Mouse (Mus musculus) cerebellum, adult 2 months (tissue): ENCODE data around the gene Krt34. TPM values are rescaled to one million over a fixed set of nuclear protein-coding genes. Genes with fewer than 3 reads are reported as not detected.

Experiments
- DNase-seq, 2 experiments: peaks; one replicate each; pipeline ENCODE4 v3.0.0; 2021
- H3K27ac ChIP-seq: fragments of 200-500 bp; 2 replicates; pipeline ENCODE4 v1.5.1; 2012; ENCODE audit warnings: low read length, control low read depth, inconsistent platforms; ENCODE audit not compliant: insufficient read depth
- H3K27me3 ChIP-seq: fragments of 200-500 bp; 2 replicates; pipeline ENCODE4 v1.6.1; 2012; ENCODE audit warnings: inconsistent platforms, mild to moderate bottlenecking, low read length, moderate library complexity; ENCODE audit not compliant: control insufficient read depth, insufficient read depth
- H3K4me1 ChIP-seq: fragments of 200-500 bp; 2 replicates; pipeline ENCODE4 v1.6.1; 2011; ENCODE audit warnings: low read length; ENCODE audit not compliant: control insufficient read depth, insufficient read depth
- H3K4me3 ChIP-seq: fragments of 200-500 bp; replicated peaks from 2 replicates; pipeline ENCODE3; 2011; ENCODE audit warnings: mild to moderate bottlenecking, low read depth, low read length, control low read depth; ENCODE audit not compliant: insufficient read depth
- CTCF ChIP-seq: fragments of 200-500 bp; IDR thresholded peaks from 2 replicates; pipeline ENCODE4 v1.5.1; 2011; ENCODE audit warnings: low read depth, mild to moderate bottlenecking, control low read depth, low read length, moderate library complexity, borderline replicate concordance; ENCODE audit not compliant: insufficient read depth
- POLR2A ChIP-seq: fragments of 200-500 bp; IDR thresholded peaks from 2 replicates; pipeline ENCODE4 v1.6.1; 2011; ENCODE audit warnings: low read length, control low read depth, borderline replicate concordance; ENCODE audit not compliant: insufficient read depth
- WGBS: fragments of 180-500 bp; shearing (Covaris S2); methylation state at CpG from one replicate; pipeline ENCODE4 v1.1.7; 2018; 5-methylcytosine and 5-hydroxymethylcytosine counted together
- polyA plus RNA-seq: library from polyadenylated mRNA; depleted of rRNA; stranded (reverse); fragments of >200 nt; gene quantifications from 2 replicates; pipeline ENCODE4 v1.2.3, GENCODE M21; 2012; rRNA removed

Krt34 gene
- polyA plus RNA-seq, 1 experiment: not detected

DNA sequence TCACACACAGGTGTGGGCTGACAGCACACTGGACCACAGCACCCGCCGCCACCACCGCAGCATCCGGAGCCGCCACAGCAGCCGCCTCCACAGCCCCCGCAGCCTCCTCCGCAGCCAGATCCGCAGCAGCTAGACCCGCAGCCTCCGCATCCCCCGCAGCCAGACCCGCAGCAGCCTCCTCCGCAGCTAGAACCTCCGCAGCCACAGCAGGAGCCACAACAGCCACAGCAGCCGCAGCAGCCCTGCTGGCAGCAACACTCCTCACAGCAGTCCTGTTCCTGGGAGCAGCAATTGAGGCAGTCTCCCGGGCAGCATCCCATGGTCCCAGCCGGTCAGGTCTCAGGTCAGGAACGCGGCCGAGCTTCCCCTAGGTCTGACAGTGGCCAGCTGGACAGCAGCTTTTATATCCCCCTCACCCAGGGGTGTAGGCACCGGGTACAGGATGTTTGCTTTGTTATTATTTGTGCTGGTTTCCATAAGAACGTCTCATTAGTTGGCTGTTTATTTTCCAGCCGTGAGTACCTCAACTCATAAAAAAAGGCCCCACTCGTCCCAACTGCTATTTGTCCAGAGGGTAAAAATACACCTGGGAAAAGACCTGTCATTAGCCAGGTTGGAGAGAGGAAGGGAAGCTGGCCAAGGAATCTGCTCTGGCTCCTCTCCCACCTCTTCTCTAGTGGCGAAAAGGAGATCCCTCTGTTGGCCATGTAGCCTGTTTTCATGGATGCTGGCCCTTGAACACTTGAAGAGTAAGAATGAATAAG, 47.6 kb downstream of the Krt34 start, which contains the start of gene Krtap17-1:
Gene Krtap17-1, minus strand, starts transcription at position 375 of the 764 bp plus-strand sequence.
- Histone ChIP-seq H3K27me3 (no peaks in the 10 kb centered on the region), H3K4me3 (no peak within 1 kb of the TSS), H3K4me1 (no peaks in the 10 kb centered on the region; the same call in 1 of the 2 replicates), H3K27ac (no peak within 1 kb of the TSS)
- no peak for TF ChIP-seq POLR2A
- TF ChIP-seq CTCF: no peak
- no peak for DNase-seq
- 26% methylated on average over 26 of the region's 26 CpGs for WGBS

GRCm38 (mm10) chr11:99990571-99990970, 50.8 kb downstream of the Krt34 start:
- Histone ChIP-seq H3K4me1 (peaks cover 11% of the 10 kb centered on the region), H3K27me3 (no peaks in the 10 kb centered on the region), H3K4me3 (no peak overlapping the region), H3K27ac (no peak overlapping the region)
- TF ChIP-seq POLR2A (no peak), CTCF (no peak)
- WGBS: 72% methylated on average over 3 of the region's 3 CpGs
- DNase-seq: no peak

DNA sequence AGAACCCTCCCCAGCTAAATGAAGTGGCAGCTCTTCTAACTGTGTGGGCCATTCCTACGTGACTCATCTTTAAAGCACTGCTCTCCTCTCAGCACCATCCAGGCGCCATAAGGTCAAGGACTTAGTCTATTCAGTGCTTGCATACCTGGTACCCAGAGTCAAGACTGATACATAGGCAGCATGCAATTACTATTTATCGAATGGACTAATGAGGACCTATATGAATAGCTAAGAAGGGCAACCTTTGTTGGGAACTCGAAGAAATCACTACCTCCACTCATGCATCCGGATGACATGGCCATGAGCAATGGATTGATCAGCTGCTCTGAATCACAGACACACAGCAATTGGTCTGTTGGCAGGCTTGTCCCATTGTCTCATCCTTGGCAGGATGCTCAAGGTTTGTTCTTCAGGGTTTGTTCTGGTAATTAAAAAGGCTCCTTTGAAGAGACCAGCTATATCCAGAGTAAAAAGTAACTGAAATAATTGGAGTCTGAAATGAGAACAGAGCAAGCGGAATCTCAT, 51.4 kb downstream of the Krt34 start:
- 79% methylated on average over 6 of the region's 6 CpGs for WGBS
- H3K27ac ChIP-seq: no peak overlapping the region
- no peak overlapping the region for H3K4me3 ChIP-seq
- peak in 1 of 2 experiments; percentile 11 for DNase-seq
- no peaks in the 10 kb centered on the region for H3K27me3 ChIP-seq
- H3K4me1 ChIP-seq: peaks cover 13% of the 10 kb centered on the region
- TF ChIP-seq CTCF (no peak), POLR2A (no peak)

DNA sequence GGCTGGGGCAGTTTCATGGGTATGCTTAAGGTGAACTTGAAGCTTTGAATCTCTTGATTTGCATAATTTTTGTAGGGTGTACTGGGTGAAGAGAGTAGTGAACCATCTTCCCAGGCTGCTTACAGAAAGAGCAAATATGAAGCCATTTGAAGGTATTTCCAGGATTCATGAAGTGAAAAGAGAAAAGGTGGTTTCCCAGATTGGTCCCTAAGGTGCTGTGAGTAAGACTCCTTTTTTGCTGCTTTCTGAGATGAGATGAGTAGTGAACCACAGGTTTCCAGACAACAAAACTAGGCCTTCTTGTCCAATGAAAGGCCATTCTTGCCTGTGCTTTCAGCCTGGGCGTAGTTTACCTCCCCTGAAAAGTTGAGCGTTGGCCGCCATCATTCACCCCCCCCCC, 52.8 kb downstream of the Krt34 start:
- Histone ChIP-seq H3K4me1 (peaks cover 15% of the 10 kb centered on the region), H3K27ac (no peak overlapping the region), H3K27me3 (no peaks in the 10 kb centered on the region), H3K4me3 (no peak overlapping the region)
- no peak for DNase-seq
- WGBS: 95% methylated on average over 3 of the region's 3 CpGs
- no peak for TF ChIP-seq POLR2A
- no peak for TF ChIP-seq CTCF

Other genes starting within 250 kb of the Krt34 start
- not detected in 2 replicates for gene Gm11596, start 248.1 kb downstream of the Krt34 start, polyA plus RNA-seq
- not detected in 2 replicates for gene Gm11569, start 242.6 kb downstream of the Krt34 start, polyA plus RNA-seq
- not detected in 2 replicates for gene Gm11554, start 237.1 kb downstream of the Krt34 start, polyA plus RNA-seq
- gene Krtap4-13, start 231.7 kb downstream of the Krt34 start, polyA plus RNA-seq: not detected in 2 replicates
- not detected in 2 replicates for gene Gm11564, start 225.9 kb downstream of the Krt34 start, polyA plus RNA-seq
- gene 2300003K06Rik, start 203.5 kb downstream of the Krt34 start, polyA plus RNA-seq: not detected in 2 replicates
- not detected in 2 replicates for gene Krtap4-16, start 189.9 kb downstream of the Krt34 start, polyA plus RNA-seq
- gene Gm11568, start 183.6 kb downstream of the Krt34 start, polyA plus RNA-seq: not detected in 2 replicates
- gene Gm11559, start 177.1 kb downstream of the Krt34 start, polyA plus RNA-seq: not detected in 2 replicates
- not detected in 2 replicates for gene Krtap9-1, start 168.2 kb downstream of the Krt34 start, polyA plus RNA-seq
- not detected in 2 replicates for gene Gm11567, start 162.4 kb downstream of the Krt34 start, polyA plus RNA-seq
- gene Krtap31-1, start 133.6 kb downstream of the Krt34 start, polyA plus RNA-seq: not detected in 2 replicates
- gene Gm11565, start 126.8 kb downstream of the Krt34 start, polyA plus RNA-seq: not detected in 2 replicates
- gene Krtap31-2, start 105.3 kb downstream of the Krt34 start, polyA plus RNA-seq: not detected in 2 replicates
- gene Krtap9-5, start 93.1 kb downstream of the Krt34 start, polyA plus RNA-seq: not detected in 2 replicates
- not detected in 2 replicates for gene Krtap29-1, start 62.5 kb downstream of the Krt34 start, polyA plus RNA-seq
- gene Krtap16-1, start 55.0 kb downstream of the Krt34 start, polyA plus RNA-seq: not detected in 2 replicates
- 0.30 and 0.80 TPM in 2 replicates for gene Krtap17-1, start 47.6 kb downstream of the Krt34 start, polyA plus RNA-seq
- gene Krt33a, start 25.3 kb downstream of the Krt34 start, polyA plus RNA-seq: not detected in 2 replicates
- not detected in 2 replicates for gene Krt33b, start 11.7 kb downstream of the Krt34 start, polyA plus RNA-seq
- not detected in 2 replicates for gene Krt31, start 9.0 kb upstream of the Krt34 start, polyA plus RNA-seq
- not detected in 2 replicates for gene Krt32, start 46.7 kb upstream of the Krt34 start, polyA plus RNA-seq
- not detected in 2 replicates for gene Krt35, start 54.7 kb upstream of the Krt34 start, polyA plus RNA-seq
- not detected in 2 replicates for gene Krt36, start 64.1 kb upstream of the Krt34 start, polyA plus RNA-seq
- not detected in 2 replicates for gene Krt13, start 80.0 kb upstream of the Krt34 start, polyA plus RNA-seq
- gene Krt15, start 94.4 kb upstream of the Krt34 start, polyA plus RNA-seq: 0.08 and 0.35 TPM in 2 replicates
- gene Krt19, start 107.1 kb upstream of the Krt34 start, polyA plus RNA-seq: 0.36 and 0.51 TPM in 2 replicates
- 0.62 and 1.5 TPM in 2 replicates for gene Krt9, start 151.7 kb upstream of the Krt34 start, polyA plus RNA-seq
- 0.11 and 0.13 TPM in 2 replicates for gene Krt14, start 166.0 kb upstream of the Krt34 start, polyA plus RNA-seq
- not detected in 2 replicates for gene Krt16, start 207.3 kb upstream of the Krt34 start, polyA plus RNA-seq
- gene Krt17, start 219.5 kb upstream of the Krt34 start, polyA plus RNA-seq: 0.11 and 0.16 TPM in 2 replicates
- not detected in 2 replicates for gene Krt42, start 228.3 kb upstream of the Krt34 start, polyA plus RNA-seq